Mouse (Mus musculus) stomach, embryonic 14.5 days (tissue): ENCODE measurements around the gene Prx. TPM values are rescaled to one million over a fixed set of nuclear protein-coding genes. Genes with fewer than 3 reads are reported as not detected.

Experiments used
- ATAC-seq: fragments of 200-750 bp; cut with Nextera tagmentation; 2 replicates; pipeline ENCODE4 v1.8.0; 2017; ENCODE audit warnings: low read depth, moderate TSS enrichment; ENCODE audit not compliant: insufficient number of reproducible peaks, insufficient read depth, low FRiP score
- H3K27ac ChIP-seq: fragments of 300-500 bp; sonication (generic); 2 replicates; pipeline ENCODE4 v1.5.1; 2014; ENCODE audit warnings: mild to moderate bottlenecking, low read length, moderate library complexity, mixed read lengths
- H3K27me3 ChIP-seq: fragments of 300-500 bp; sonication (generic); 2 replicates; pipeline ENCODE4 v1.6.1; 2014; ENCODE audit warnings: low read length, control low read depth, mixed read lengths; ENCODE audit not compliant: control insufficient read depth, insufficient read depth
- H3K36me3 ChIP-seq: fragments of 300-500 bp; sonication (generic); 2 replicates; pipeline ENCODE4 v1.6.1; 2014; ENCODE audit warnings: mild to moderate bottlenecking, control low read depth, low read length, moderate library complexity, mixed read lengths; ENCODE audit not compliant: control insufficient read depth, insufficient read depth
- H3K4me1 ChIP-seq: fragments of 300-500 bp; sonication (generic); 2 replicates; pipeline ENCODE4 v1.6.1; 2014; ENCODE audit warnings: low read length, control low read depth, mixed read lengths; ENCODE audit not compliant: control insufficient read depth, insufficient read depth
- H3K4me2 ChIP-seq: fragments of 300-500 bp; sonication (generic); replicated peaks from 2 replicates; pipeline ENCODE4 v1.6.1; 2014; ENCODE audit warnings: low read depth, low read length, control low read depth
- H3K4me3 ChIP-seq: fragments of 300-500 bp; sonication (generic); 2 replicates; pipeline ENCODE4 v1.5.1; 2014; ENCODE audit warnings: low read depth, low read length, control low read depth
- H3K9ac ChIP-seq: fragments of 300-500 bp; sonication (generic); replicated peaks from 2 replicates; pipeline ENCODE4 v1.6.1; 2014; ENCODE audit warnings: low read depth, mild to moderate bottlenecking, control low read depth, low read length, moderate library complexity, mixed read lengths
- H3K9me3 ChIP-seq: fragments of 300-500 bp; sonication (generic); 2 replicates; pipeline ENCODE4 v1.6.1; 2016; ENCODE audit warnings: low read depth, low read length, control low read depth; ENCODE audit not compliant: control insufficient read depth
- whole genome bisulfite sequencing: fragments of 180-500 bp; shearing (Covaris S2); extraction: QIAGEN DNeasy Blood & Tissue Kit; methylation state at CpG from one replicate; pipeline ENCODE4 v1.1.7; 2014; 5-methylcytosine and 5-hydroxymethylcytosine counted together
- polyA plus RNA-seq: library from polyadenylated mRNA; unstranded; fragments of >200 nt; fragmentation: Nextera tagmentation; extraction: Ambion mirVana; gene quantifications from 2 replicates; pipeline ENCODE4 v1.2.1, GENCODE M21; 2014

The Prx gene
- polyA plus RNA-seq, 1 experiment from 2014 or later: 1.4 TPM

DNA sequence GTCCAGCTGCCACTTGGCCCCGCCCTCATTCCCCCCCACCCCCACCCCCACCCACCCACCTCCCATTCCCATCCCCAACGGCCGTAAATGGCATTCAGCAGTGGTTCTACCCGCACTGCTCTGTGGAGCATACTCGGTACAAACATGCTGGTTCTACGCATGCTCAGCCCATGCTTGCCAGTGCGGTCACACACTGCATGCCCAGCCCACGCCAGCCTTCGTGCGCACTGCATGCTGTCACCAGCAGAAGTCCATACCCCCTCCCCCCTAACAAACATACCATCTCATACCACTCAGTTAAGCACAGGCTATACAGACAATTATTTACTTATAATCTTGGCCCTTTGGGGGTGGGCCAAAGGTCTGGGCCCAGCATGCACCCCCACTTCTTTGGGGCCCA is 32.6 kb downstream of the Prx start:
- H3K36me3 ChIP-seq: peaks cover 15% of the 10 kb centered on the region
- H3K27ac ChIP-seq: no peak overlapping the region
- no peak for ATAC-seq
- no peaks in the 10 kb centered on the region for H3K9me3 ChIP-seq
- no peaks in the 10 kb centered on the region for H3K4me1 ChIP-seq
- 85% methylated on average over 10 of the region's 10 CpGs for WGBS
- no peak overlapping the region for H3K4me3 ChIP-seq
- no peak overlapping the region for H3K4me2 ChIP-seq
- H3K9ac ChIP-seq: no peak overlapping the region
- no peaks in the 10 kb centered on the region for H3K27me3 ChIP-seq

GRCm38 (mm10) chr7:27532480-27533050 is 33.4 kb downstream of the Prx start:
- H3K4me1 ChIP-seq: no peaks in the 10 kb centered on the region
- H3K27ac ChIP-seq: no peak overlapping the region
- no peak for ATAC-seq
- peaks cover 16% of the 10 kb centered on the region for H3K36me3 ChIP-seq
- no peaks in the 10 kb centered on the region for H3K9me3 ChIP-seq
- H3K9ac ChIP-seq: no peak overlapping the region
- no peaks in the 10 kb centered on the region for H3K27me3 ChIP-seq
- H3K4me3 ChIP-seq: no peak overlapping the region
- no peak overlapping the region for H3K4me2 ChIP-seq
- 89% methylated on average over 9 of the region's 9 CpGs for WGBS

DNA sequence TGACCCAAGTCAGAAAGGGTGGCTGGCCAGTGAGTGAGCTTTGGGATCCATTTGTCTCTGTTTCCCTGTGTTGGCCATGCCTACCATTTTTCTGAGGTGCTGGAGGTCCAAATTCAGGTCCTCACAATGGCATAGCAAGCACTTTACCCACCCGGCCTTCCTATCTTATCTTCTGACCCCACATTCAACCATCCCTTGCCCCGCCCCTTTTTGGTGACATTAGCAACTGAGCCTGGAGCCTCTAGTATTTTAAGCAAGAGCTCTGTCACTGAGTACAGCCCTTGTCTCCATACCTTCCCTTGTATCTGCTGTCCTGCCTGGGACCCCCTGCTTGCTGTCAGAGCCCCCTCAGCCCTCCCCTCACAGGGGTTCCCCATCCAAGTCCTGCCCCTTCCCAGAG is 36.3 kb downstream of the Prx start:
- Histone ChIP-seq H3K27ac (no peak overlapping the region), H3K9me3 (no peaks in the 10 kb centered on the region), H3K4me3 (no peak overlapping the region), H3K27me3 (no peaks in the 10 kb centered on the region), H3K4me2 (no peak overlapping the region), H3K4me1 (no peaks in the 10 kb centered on the region), H3K9ac (no peak overlapping the region), H3K36me3 (peaks cover 20% of the 10 kb centered on the region)
- WGBS: 70% methylated on average over 2 of the region's 2 CpGs
- no peak for ATAC-seq

DNA sequence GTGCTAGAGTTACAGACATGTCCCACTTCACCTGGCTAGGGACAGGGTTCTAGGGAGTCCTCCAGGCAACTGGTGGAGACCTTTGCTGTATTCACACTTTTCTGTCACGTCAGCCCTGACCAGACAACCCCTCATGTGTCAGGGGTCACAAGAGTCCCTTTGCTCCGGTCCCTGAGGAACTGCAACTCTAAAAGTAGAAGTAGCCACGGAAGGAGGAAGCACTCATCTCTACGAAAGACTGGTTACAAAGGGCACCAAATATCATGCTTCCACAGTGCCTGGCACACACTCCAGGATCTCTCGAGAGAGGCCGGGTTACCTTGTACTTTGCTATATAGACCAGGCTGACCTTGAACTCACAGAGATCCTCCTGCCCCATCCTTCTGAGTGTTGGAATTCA is 37.5 kb downstream of the Prx start:
- no peak overlapping the region for H3K27ac ChIP-seq
- no peak overlapping the region for H3K9ac ChIP-seq
- no peak overlapping the region for H3K4me3 ChIP-seq
- H3K36me3 ChIP-seq: peaks cover 17% of the 10 kb centered on the region
- H3K4me1 ChIP-seq: no peaks in the 10 kb centered on the region; the same call in 1 of the 2 replicates
- ATAC-seq: no peak
- no peaks in the 10 kb centered on the region for H3K9me3 ChIP-seq
- 94% methylated on average over 6 of the region's 6 CpGs for WGBS
- no peak overlapping the region for H3K4me2 ChIP-seq
- no peaks in the 10 kb centered on the region for H3K27me3 ChIP-seq

GRCm38 (mm10) chr7:27537998-27538397 is 38.9 kb downstream of the Prx start:
- no peak for ATAC-seq
- Histone ChIP-seq H3K4me2 (no peak overlapping the region), H3K4me3 (no peak overlapping the region), H3K9me3 (no peaks in the 10 kb centered on the region), H3K4me1 (peaks cover 5% of the 10 kb centered on the region; the same call in 1 of the 2 replicates), H3K36me3 (peaks cover 6% of the 10 kb centered on the region; the same call in 1 of the 2 replicates), H3K9ac (no peak overlapping the region), H3K27me3 (no peaks in the 10 kb centered on the region), H3K27ac (no peak overlapping the region)
- 86% methylated on average over 8 of the region's 8 CpGs for WGBS

DNA sequence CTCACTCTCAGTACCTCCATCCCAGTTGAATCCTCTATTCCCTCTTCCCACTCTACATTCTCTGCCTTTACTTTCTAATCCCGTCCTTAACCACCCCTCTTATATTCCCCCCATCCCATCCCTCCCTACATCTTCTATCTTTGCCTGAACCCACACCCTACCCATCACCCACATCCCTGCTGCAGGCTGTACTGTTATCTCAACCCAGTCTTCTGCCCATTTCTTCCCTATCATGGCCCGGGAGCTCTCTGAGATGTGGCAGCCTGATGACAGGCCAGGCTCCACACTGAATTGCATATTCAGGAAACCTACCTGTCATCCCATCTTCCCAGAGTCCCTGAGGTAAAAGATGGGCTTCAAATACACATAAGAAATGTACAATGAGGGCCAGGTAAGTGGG is 39.7 kb downstream of the Prx start:
- Histone ChIP-seq H3K9ac (no peak overlapping the region), H3K27me3 (no peaks in the 10 kb centered on the region), H3K27ac (no peak overlapping the region), H3K9me3 (no peaks in the 10 kb centered on the region), H3K4me2 (no peak overlapping the region), H3K4me1 (peaks cover 5% of the 10 kb centered on the region; the same call in 1 of the 2 replicates), H3K36me3 (peaks cover 6% of the 10 kb centered on the region; the same call in 1 of the 2 replicates), H3K4me3 (no peak overlapping the region)
- no peak for ATAC-seq
- 84% methylated on average over 2 of the region's 2 CpGs for WGBS

GRCm38 (mm10) chr7:27540521-27540920 is 41.4 kb downstream of the Prx start:
- WGBS: 61% methylated on average over 2 of the region's 2 CpGs
- Histone ChIP-seq H3K9me3 (no peaks in the 10 kb centered on the region), H3K4me1 (peaks cover 5% of the 10 kb centered on the region; the same call in 1 of the 2 replicates), H3K4me2 (no peak overlapping the region), H3K9ac (no peak overlapping the region), H3K27ac (no peak overlapping the region), H3K4me3 (no peak overlapping the region), H3K27me3 (no peaks in the 10 kb centered on the region), H3K36me3 (peaks cover 6% of the 10 kb centered on the region; the same call in 1 of the 2 replicates)
- 0 out of 2 replicates have a peak, but pooled peaks have one; percentile 4 for ATAC-seq

GRCm38 (mm10) chr7:27540935-27541334 is 41.8 kb downstream of the Prx start:
- Histone ChIP-seq H3K9ac (no peak overlapping the region), H3K36me3 (peaks cover 6% of the 10 kb centered on the region; the same call in 1 of the 2 replicates), H3K4me1 (peaks cover 5% of the 10 kb centered on the region; the same call in 1 of the 2 replicates), H3K27me3 (no peaks in the 10 kb centered on the region), H3K4me3 (no peak overlapping the region), H3K27ac (no peak overlapping the region), H3K4me2 (no peak overlapping the region), H3K9me3 (no peaks in the 10 kb centered on the region)
- ATAC-seq: no peak
- WGBS: 77% methylated on average over 6 of the region's 6 CpGs

DNA sequence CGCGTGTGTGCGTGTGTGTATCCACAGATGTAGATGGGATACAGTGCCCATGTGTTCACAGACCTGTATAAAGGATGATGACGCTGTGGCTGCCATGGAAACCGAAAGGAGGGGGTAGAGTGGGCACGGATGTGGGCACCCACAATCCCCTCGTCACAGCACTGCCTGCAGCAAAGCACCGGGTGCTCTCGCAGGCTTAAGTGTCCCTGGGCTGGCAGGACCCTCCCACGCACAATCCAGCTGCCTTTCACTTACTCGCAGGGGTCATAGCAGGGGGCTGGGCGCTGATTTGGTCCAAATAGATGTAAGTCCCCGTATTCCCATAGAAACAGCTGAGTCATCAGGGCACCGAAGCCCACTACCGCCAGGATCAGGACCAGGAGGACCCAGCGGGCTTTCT is 42.3 kb downstream of the Prx start:
- no peak for ATAC-seq
- H3K27me3 ChIP-seq: no peaks in the 10 kb centered on the region
- no peak overlapping the region for H3K4me2 ChIP-seq
- no peak overlapping the region for H3K9ac ChIP-seq
- H3K4me3 ChIP-seq: no peak overlapping the region
- peaks cover 5% of the 10 kb centered on the region; the same call in 1 of the 2 replicates for H3K4me1 ChIP-seq
- H3K27ac ChIP-seq: no peak overlapping the region
- H3K9me3 ChIP-seq: no peaks in the 10 kb centered on the region
- WGBS: 76% methylated on average over 16 of the region's 16 CpGs
- peaks cover 6% of the 10 kb centered on the region; the same call in 1 of the 2 replicates for H3K36me3 ChIP-seq
